Mouse (Mus musculus) brown adipose tissue, adult 24 weeks (tissue): ENCODE measurements at regions not wholly inside any gene's neighbourhood (a gene's known extent, or its start where the extent isn't known, plus 50 kb on each side); places are given as distances from the start of the nearest gene placed in this dataset.

Experiments
- H3K27ac ChIP-seq: fragments of 200-500 bp; replicated peaks from 2 replicates; pipeline ENCODE4 v1.5.1; 2012; ENCODE audit warnings: low read depth, mild to moderate bottlenecking, low read length
- H3K4me1 ChIP-seq: fragments of 200-500 bp; 2 replicates; pipeline ENCODE4 v1.6.1; 2012; ENCODE audit warnings: low read length, mixed read lengths; ENCODE audit not compliant: control insufficient read depth, insufficient read depth, insufficient read length
- H3K4me3 ChIP-seq: fragments of 200-500 bp; 2 replicates; pipeline ENCODE4 v1.5.1; 2012; ENCODE audit warnings: low read depth, mild to moderate bottlenecking, low read length, moderate library complexity; ENCODE audit not compliant: insufficient read depth

GRCm38 (mm10) chr1:88560771-88561170 lies 50.9 kb upstream of the Glrp1 start:
- no peak overlapping the region for H3K27ac ChIP-seq
- H3K4me1 ChIP-seq, result no peaks in the 10 kb centered on the region
- no peak overlapping the region for H3K4me3 ChIP-seq
